Mouse (Mus musculus): ENCODE data around the gene Smco3. TPM values are rescaled to one million over a fixed set of nuclear protein-coding genes. Genes with fewer than 3 reads are reported as not detected.
A peak's percentile ranks its signal among the peaks of the same experiment; 100 is the strongest.

The Smco3 gene
- polyA plus RNA-seq, 1 experiment from 2014 or later = not detected

GRCm38 (mm10) chr6:136821086-136821485 lies 14.2 kb downstream of the Smco3 start:
- H3K4me3 ChIP-seq (ENCODE audit: low read depth, low read length) = no peak overlapping the region
- H3K4me2 ChIP-seq (ENCODE audit: low read depth, severe bottlenecking) = no peak overlapping the region
- H3K4me1 ChIP-seq (ENCODE audit: control insufficient read depth, insufficient read depth, low read length) = no peaks in the 10 kb centered on the region
- no peaks in the 10 kb centered on the region for H3K9me3 ChIP-seq (ENCODE audit: control insufficient read depth, low read length)
- H3K27me3 ChIP-seq (ENCODE audit: control insufficient read depth, insufficient read depth, low read length) = no peaks in the 10 kb centered on the region
- WGBS = 92% methylated on average over 18 of the region's 18 CpGs
- peaks cover 54% of the 10 kb centered on the region for H3K36me3 ChIP-seq (ENCODE audit: control insufficient read depth, insufficient read depth, low read length)
- no peak overlapping the region for H3K9ac ChIP-seq (ENCODE audit: low read length)
- DNase-seq (ENCODE audit: low spot score) (no peak), ATAC-seq (ENCODE audit: insufficient number of reproducible peaks, low FRiP score, low TSS enrichment, low read depth) (no peak)
- no peak overlapping the region for H3K27ac ChIP-seq (replicated peaks; ENCODE audit: low read depth, low read length)

- Histone ChIP-seq H3K27ac (replicated peaks; ENCODE audit: low read depth, low read length) (no peak overlapping the region), H3K9ac (ENCODE audit: low read length) (no peak overlapping the region), H3K9me3 (ENCODE audit: control insufficient read depth, low read length) (no peaks in the 10 kb centered on the region), H3K4me2 (ENCODE audit: low read depth, severe bottlenecking) (no peak overlapping the region), H3K4me1 (ENCODE audit: control insufficient read depth, insufficient read depth, low read length) (no peaks in the 10 kb centered on the region), H3K4me3 (ENCODE audit: low read depth, low read length) (no peak overlapping the region), H3K27me3 (ENCODE audit: control insufficient read depth, insufficient read depth, low read length) (no peaks in the 10 kb centered on the region), H3K36me3 (ENCODE audit: control insufficient read depth, insufficient read depth, low read length) (peaks cover 59% of the 10 kb centered on the region)
- ATAC-seq (ENCODE audit: insufficient number of reproducible peaks, low FRiP score, low TSS enrichment, low read depth) (no peak), DNase-seq (ENCODE audit: low spot score) (no peak)
- WGBS = 95% methylated on average over 21 of the region's 21 CpGs
Observed at GRCm38 (mm10) chr6:136820381-136820780, 14.9 kb downstream of the Smco3 start.

- Histone ChIP-seq H3K4me3 (ENCODE audit: low read depth, low read length) (no peak overlapping the region), H3K4me1 (ENCODE audit: control insufficient read depth, insufficient read depth, low read length) (no peaks in the 10 kb centered on the region), H3K9ac (ENCODE audit: low read length) (no peak overlapping the region), H3K27ac (replicated peaks; ENCODE audit: low read depth, low read length) (no peak overlapping the region), H3K27me3 (ENCODE audit: control insufficient read depth, insufficient read depth, low read length) (no peaks in the 10 kb centered on the region), H3K36me3 (ENCODE audit: control insufficient read depth, insufficient read depth, low read length) (peaks cover 63% of the 10 kb centered on the region), H3K9me3 (ENCODE audit: control insufficient read depth, low read length) (no peaks in the 10 kb centered on the region), H3K4me2 (ENCODE audit: low read depth, severe bottlenecking) (no peak overlapping the region)
- no peak for ATAC-seq (ENCODE audit: insufficient number of reproducible peaks, low FRiP score, low TSS enrichment, low read depth)
- 91% methylated on average over 3 of the region's 3 CpGs for WGBS
- no peak for DNase-seq (ENCODE audit: low spot score)
Observed at GRCm38 (mm10) chr6:136817549-136817948, 17.7 kb downstream of the Smco3 start.

- DNase-seq (ENCODE audit: low spot score) = no peak
- ATAC-seq (ENCODE audit: insufficient number of reproducible peaks, low FRiP score, low TSS enrichment, low read depth) = no peak
- no peaks in the 10 kb centered on the region for H3K27me3 ChIP-seq (ENCODE audit: control insufficient read depth, insufficient read depth, low read length)
- no peak overlapping the region for H3K4me3 ChIP-seq (ENCODE audit: low read depth, low read length)
- H3K9me3 ChIP-seq (ENCODE audit: control insufficient read depth, low read length) = no peaks in the 10 kb centered on the region
- H3K27ac ChIP-seq (replicated peaks; ENCODE audit: low read depth, low read length) = no peak overlapping the region
- no peak overlapping the region for H3K9ac ChIP-seq (ENCODE audit: low read length)
- H3K4me2 ChIP-seq (ENCODE audit: low read depth, severe bottlenecking) = no peak overlapping the region
- H3K36me3 ChIP-seq (ENCODE audit: control insufficient read depth, insufficient read depth, low read length) = peaks cover 60% of the 10 kb centered on the region
- 95% methylated on average over 21 of the region's 21 CpGs for whole genome bisulfite sequencing
- H3K4me1 ChIP-seq (ENCODE audit: control insufficient read depth, insufficient read depth, low read length) = no peaks in the 10 kb centered on the region
Observed at GRCm38 (mm10) chr6:136816826-136817225, 18.4 kb downstream of the Smco3 start.

- H3K4me1 ChIP-seq (ENCODE audit: control insufficient read depth, insufficient read depth, low read length) = no peaks in the 10 kb centered on the region
- no peak overlapping the region for H3K27ac ChIP-seq (replicated peaks; ENCODE audit: low read depth, low read length)
- DNase-seq (ENCODE audit: low spot score) (no peak), ATAC-seq (ENCODE audit: insufficient number of reproducible peaks, low FRiP score, low TSS enrichment, low read depth) (no peak)
- no peak overlapping the region for H3K4me3 ChIP-seq (ENCODE audit: low read depth, low read length)
- H3K9ac ChIP-seq (ENCODE audit: low read length) = no peak overlapping the region
- H3K4me2 ChIP-seq (ENCODE audit: low read depth, severe bottlenecking) = no peak overlapping the region
- peaks cover 46% of the 10 kb centered on the region for H3K36me3 ChIP-seq (ENCODE audit: control insufficient read depth, insufficient read depth, low read length)
- H3K27me3 ChIP-seq (ENCODE audit: control insufficient read depth, insufficient read depth, low read length) = no peaks in the 10 kb centered on the region
- no peaks in the 10 kb centered on the region for H3K9me3 ChIP-seq (ENCODE audit: control insufficient read depth, low read length)
- 94% methylated on average over 7 of the region's 7 CpGs for WGBS
Observed at GRCm38 (mm10) chr6:136815381-136815780, 19.9 kb downstream of the Smco3 start.

- peaks cover 36% of the 10 kb centered on the region for H3K36me3 ChIP-seq (ENCODE audit: control insufficient read depth, insufficient read depth, low read length)
- DNase-seq (ENCODE audit: low spot score) = no peak
- 47% methylated on average over 4 of the region's 4 CpGs for WGBS
- no peak overlapping the region for H3K9ac ChIP-seq (ENCODE audit: low read length)
- no peak for ATAC-seq (ENCODE audit: insufficient number of reproducible peaks, low FRiP score, low TSS enrichment, low read depth)
- no peaks in the 10 kb centered on the region for H3K4me1 ChIP-seq (ENCODE audit: control insufficient read depth, insufficient read depth, low read length)
- H3K9me3 ChIP-seq (ENCODE audit: control insufficient read depth, low read length) = no peaks in the 10 kb centered on the region
- H3K4me2 ChIP-seq (ENCODE audit: low read depth, severe bottlenecking) = no peak overlapping the region
- no peak overlapping the region for H3K4me3 ChIP-seq (ENCODE audit: low read depth, low read length)
- H3K27ac ChIP-seq (replicated peaks; ENCODE audit: low read depth, low read length) = no peak overlapping the region
- no peaks in the 10 kb centered on the region for H3K27me3 ChIP-seq (ENCODE audit: control insufficient read depth, insufficient read depth, low read length)
Observed at GRCm38 (mm10) chr6:136813117-136813516, 22.1 kb downstream of the Smco3 start.

- H3K4me1 ChIP-seq (ENCODE audit: control insufficient read depth, insufficient read depth, low read length) = no peaks in the 10 kb centered on the region
- ATAC-seq (ENCODE audit: insufficient number of reproducible peaks, low FRiP score, low TSS enrichment, low read depth) (no peak), DNase-seq (ENCODE audit: low spot score) (no peak)
- H3K4me3 ChIP-seq (ENCODE audit: low read depth, low read length) = no peak overlapping the region
- H3K27ac ChIP-seq (replicated peaks; ENCODE audit: low read depth, low read length) = no peak overlapping the region
- no peak overlapping the region for H3K9ac ChIP-seq (ENCODE audit: low read length)
- no peak overlapping the region for H3K4me2 ChIP-seq (ENCODE audit: low read depth, severe bottlenecking)
- 89% methylated on average over 10 of the region's 10 CpGs for WGBS
- H3K36me3 ChIP-seq (ENCODE audit: control insufficient read depth, insufficient read depth, low read length) = peaks cover 24% of the 10 kb centered on the region
- no peaks in the 10 kb centered on the region for H3K9me3 ChIP-seq (ENCODE audit: control insufficient read depth, low read length)
- H3K27me3 ChIP-seq (ENCODE audit: control insufficient read depth, insufficient read depth, low read length) = no peaks in the 10 kb centered on the region
Observed at GRCm38 (mm10) chr6:136811196-136811595, 24.1 kb downstream of the Smco3 start.

- no peak for DNase-seq (ENCODE audit: low spot score)
- no peak for ATAC-seq (ENCODE audit: insufficient number of reproducible peaks, low FRiP score, low TSS enrichment, low read depth)
- Histone ChIP-seq H3K27me3 (ENCODE audit: control insufficient read depth, insufficient read depth, low read length) (no peaks in the 10 kb centered on the region), H3K4me1 (ENCODE audit: control insufficient read depth, insufficient read depth, low read length) (peaks cover 2% of the 10 kb centered on the region; the same call in 1 of the 2 replicates), H3K27ac (replicated peaks; ENCODE audit: low read depth, low read length) (no peak overlapping the region), H3K4me3 (ENCODE audit: low read depth, low read length) (peak overlapping the region; percentile 71; the same call in 1 of the 2 replicates), H3K9ac (ENCODE audit: low read length) (no peak overlapping the region), H3K4me2 (ENCODE audit: low read depth, severe bottlenecking) (peak overlapping the region; percentile 90; the same call in 1 of the 2 replicates), H3K36me3 (ENCODE audit: control insufficient read depth, insufficient read depth, low read length) (peaks cover 14% of the 10 kb centered on the region), H3K9me3 (ENCODE audit: control insufficient read depth, low read length) (no peaks in the 10 kb centered on the region)
- whole genome bisulfite sequencing = 77% methylated on average over 13 of the region's 13 CpGs
Observed at GRCm38 (mm10) chr6:136809673-136810072, 25.6 kb downstream of the Smco3 start.

- no peak for DNase-seq (ENCODE audit: low spot score)
- Histone ChIP-seq H3K27me3 (ENCODE audit: control insufficient read depth, insufficient read depth, low read length) (no peaks in the 10 kb centered on the region), H3K36me3 (ENCODE audit: control insufficient read depth, insufficient read depth, low read length) (peaks cover 10% of the 10 kb centered on the region), H3K4me3 (ENCODE audit: low read depth, low read length) (peak overlapping the region; percentile 71), H3K9ac (ENCODE audit: low read length) (peak overlapping the region; percentile 55; the same call in 1 of the 2 replicates), H3K27ac (replicated peaks; ENCODE audit: low read depth, low read length) (no peak overlapping the region), H3K9me3 (ENCODE audit: control insufficient read depth, low read length) (no peaks in the 10 kb centered on the region), H3K4me2 (ENCODE audit: low read depth, severe bottlenecking) (peak overlapping the region; percentile 90), H3K4me1 (ENCODE audit: control insufficient read depth, insufficient read depth, low read length) (peaks cover 2% of the 10 kb centered on the region; the same call in 1 of the 2 replicates)
- no peak for ATAC-seq (ENCODE audit: insufficient number of reproducible peaks, low FRiP score, low TSS enrichment, low read depth)
- 38% methylated on average over 14 of the region's 14 CpGs for WGBS
Observed at GRCm38 (mm10) chr6:136809077-136809476, 26.2 kb downstream of the Smco3 start.
